Mouse (Mus musculus) CD4-positive, CD25-positive, alpha-beta regulatory T cell, adult 9 weeks (primary cell): ENCODE results near the gene Mylk2. TPM values are rescaled to one million over a fixed set of nuclear protein-coding genes. Genes with fewer than 3 reads are reported as not detected.

Source experiments
- polyA plus RNA-seq: library from polyadenylated mRNA; unstranded; fragments of 100-300 nt; shearing (Covaris generic); gene quantifications from one replicate; pipeline ENCODE4 v1.2.1, GENCODE M21; 2017

Mylk2 gene
- polyA plus RNA-seq: not detected

DNA sequence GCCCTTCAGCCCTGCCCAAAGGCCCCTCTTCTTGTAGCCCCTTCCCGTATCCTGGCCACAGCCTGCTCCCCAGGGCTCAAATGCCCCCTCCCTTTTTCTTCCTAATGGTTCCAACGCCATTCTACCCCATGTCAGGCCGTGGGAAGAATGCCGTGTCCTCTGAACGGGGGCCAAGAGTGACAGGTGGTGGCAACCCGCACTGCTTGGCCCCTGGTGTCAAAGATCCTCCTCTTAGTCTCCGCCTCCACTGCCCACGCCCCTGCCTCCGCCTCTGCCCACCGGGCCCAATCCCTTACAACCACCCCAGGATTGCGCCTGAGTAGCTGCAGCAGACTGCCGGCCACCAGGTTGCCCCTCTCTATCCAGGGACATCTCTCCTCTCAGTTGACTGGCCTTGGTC, at the start of gene Mylk2:
Gene Mylk2 (plus strand): TSS at position 322 of the 400 bp plus-strand sequence.

GRCm38 (mm10) chr2:152933048-152933447, 21.9 kb downstream of the Mylk2 start, which contains the start of gene Foxs1:
Foxs1 (minus strand) TSS chr2:152933208.

GRCm38 (mm10) chr2:152951065-152951849, 40.1 kb downstream of the Mylk2 start, which contains the start of gene Dusp15:
Dusp15 (minus strand) TSS chr2:152951698.

DNA sequence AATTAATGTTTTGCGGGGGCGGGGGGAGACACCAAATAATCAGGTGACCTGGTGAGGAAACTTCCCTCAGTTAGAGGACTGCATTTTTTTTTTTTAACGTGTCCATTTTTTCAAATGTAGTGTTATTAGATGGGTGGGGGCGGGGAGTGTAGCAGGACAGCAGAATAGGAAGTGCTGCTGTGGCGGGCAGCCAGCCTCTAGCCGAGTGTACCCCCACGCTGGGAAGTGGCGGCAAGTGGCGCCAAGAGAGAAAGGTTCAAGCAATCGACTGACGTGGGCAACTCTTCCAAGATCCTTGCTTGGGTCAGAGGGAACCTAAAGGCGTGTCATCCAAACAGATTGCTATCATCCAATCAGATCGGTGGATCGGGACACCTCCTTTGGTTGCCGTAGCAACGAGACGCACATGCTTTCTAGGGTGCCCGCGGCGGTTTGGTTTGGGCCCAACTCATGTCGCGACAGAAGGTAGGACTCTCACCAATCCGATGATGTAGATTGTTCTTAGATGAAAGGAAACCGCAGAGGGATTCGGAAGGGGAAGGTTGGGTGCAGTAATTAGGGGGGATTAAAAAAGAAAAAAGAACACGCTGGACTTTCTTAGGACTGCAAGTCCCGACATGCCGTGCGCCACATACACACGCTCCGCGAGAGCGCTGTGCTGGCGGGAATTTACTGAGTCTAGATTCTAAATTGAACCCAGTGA, 51.1 kb downstream of the Mylk2 start, which contains the start of gene Ttll9:
Gene Ttll9 (plus strand): TSS at position 395 of the 703 bp plus-strand sequence.

Other genes with a start within 250 kb of the Mylk2 start
- 39.0 TPM for gene H13, start 241.9 kb upstream of the Mylk2 start, polyA plus RNA-seq
- gene Mcts2, start 224.3 kb upstream of the Mylk2 start, polyA plus RNA-seq: 2.4 TPM
- gene Id1, start 175.1 kb upstream of the Mylk2 start, polyA plus RNA-seq: not detected
- not detected for gene Cox4i2, start 157.2 kb upstream of the Mylk2 start, polyA plus RNA-seq
- 69.7 TPM for gene Bcl2l1, start 79.6 kb upstream of the Mylk2 start, polyA plus RNA-seq
- 4.1 TPM for gene Tpx2, start 63.4 kb upstream of the Mylk2 start, polyA plus RNA-seq
- not detected for gene Foxs1, start 21.9 kb downstream of the Mylk2 start, polyA plus RNA-seq
- not detected for gene Dusp15, start 40.3 kb downstream of the Mylk2 start, polyA plus RNA-seq
- 1.3 TPM for gene Ttll9, start 51.1 kb downstream of the Mylk2 start, polyA plus RNA-seq
- gene Pdrg1, start 104.1 kb downstream of the Mylk2 start, polyA plus RNA-seq: 200 TPM
- not detected for gene Xkr7, start 120.5 kb downstream of the Mylk2 start, polyA plus RNA-seq
- gene Ccm2l, start 154.6 kb downstream of the Mylk2 start, polyA plus RNA-seq: not detected
- 0.77 TPM for gene Hck, start 197.1 kb downstream of the Mylk2 start, polyA plus RNA-seq
- gene Tm9sf4, start 250.0 kb downstream of the Mylk2 start, polyA plus RNA-seq: 71.9 TPM